Comparison of ENCODE assay signal across 9 mouse cellular contexts in the genomic region with DNA sequence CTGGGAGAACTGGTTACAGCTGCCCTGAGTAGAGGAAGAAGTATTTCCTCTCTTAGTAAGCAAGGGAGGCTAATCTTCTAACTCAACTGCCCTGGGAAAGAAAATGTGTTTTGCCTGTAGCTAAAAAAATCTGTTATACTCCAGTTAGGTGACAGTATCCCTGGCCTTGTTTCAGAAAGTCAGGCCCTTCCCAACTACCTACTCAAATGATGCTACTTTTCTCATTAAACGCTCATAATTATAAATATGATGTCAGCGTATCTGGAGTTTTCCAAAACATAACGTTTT. TPM values are rescaled to one million over a fixed set of nuclear protein-coding genes. Genes with fewer than 3 reads are reported as not detected.
DNase-seq lines count a peak whose midpoint lies in the region; ATAC-seq and TF ChIP-seq lines count a peak whose summit lies in the region.
"Had no signal": no experiment of that assay in that cellular context is flagged by ENCODE, and none has a peak within 500 bp of the region (broad histone marks: within the 10 kb centered on the region; RNA-seq: fewer than 3 reads in every experiment).

Gpr1 (minus strand) TSS at position 273 of the 288 bp plus-strand sequence.

- no peak for ATAC-seq in lung, embryonic 15.5 days (ENCODE audit: borderline replicate concordance, extremely low read depth, low FRiP score, low TSS enrichment)
- no peak for ATAC-seq in limb, embryonic 13.5 days (ENCODE audit: low FRiP score, low read depth)
- no peak for ATAC-seq in liver, embryonic 12.5 days

- H3K36me3 ChIP-seq in lung, embryonic 15.5 days, result no peaks in the 10 kb centered on the region
- no peaks in the 10 kb centered on the region for H3K36me3 ChIP-seq in limb, embryonic 13.5 days
- no peaks in the 10 kb centered on the region for H3K36me3 ChIP-seq in liver, embryonic 12.5 days

- TF ChIP-seq POLR2A in lung, adult 2 months (IDR thresholded peaks at IDR 0.05; ENCODE audit: borderline replicate concordance, extremely low read depth, low read depth, low read length), result no peak

- H3K27ac ChIP-seq in gastrocnemius, adult 2 months, result peak within 1 kb of the TSS; percentile 74
- H3K27ac ChIP-seq in lung, embryonic 15.5 days, result no peak within 1 kb of the TSS
- no peak within 1 kb of the TSS for H3K27ac ChIP-seq in limb, embryonic 13.5 days
- no peak within 1 kb of the TSS for H3K27ac ChIP-seq in liver, embryonic 12.5 days

- no peaks in the 10 kb centered on the region for H3K9me3 ChIP-seq in lung, embryonic 15.5 days
- 0 out of 2 replicates have a peak, but pooled peaks cover 2% of the 10 kb centered on the region for H3K9me3 ChIP-seq in limb, embryonic 13.5 days
- H3K9me3 ChIP-seq in liver, embryonic 12.5 days (replicated peaks), result no peaks in the 10 kb centered on the region

- 32% methylated on average over 3 of the region's 3 CpGs for WGBS in lung, embryonic 15.5 days
- 42% methylated on average over 3 of the region's 3 CpGs for WGBS in lung, adult 2 months
- WGBS in limb, embryonic 13.5 days, result 37% methylated on average over 3 of the region's 3 CpGs
- 32% methylated on average over 3 of the region's 3 CpGs for WGBS in liver, embryonic 12.5 days (ENCODE audit: insufficient replicate concordance)

- H3K27me3 ChIP-seq in lung, embryonic 15.5 days, result no peaks in the 10 kb centered on the region; the same call in 1 of the 2 replicates
- H3K27me3 ChIP-seq in limb, embryonic 13.5 days, result peaks cover 34% of the 10 kb centered on the region
- H3K27me3 ChIP-seq in liver, embryonic 12.5 days (replicated peaks), result peaks cover 32% of the 10 kb centered on the region

- peak within 1 kb of the TSS; percentile 45 for H3K4me3 ChIP-seq in gastrocnemius, adult 2 months
- no peak within 1 kb of the TSS for H3K4me3 ChIP-seq in lung, embryonic 15.5 days
- no peak within 1 kb of the TSS for H3K4me3 ChIP-seq in lung, adult 2 months (replicated peaks; ENCODE audit: extremely low read depth, low read depth, low read length)
- H3K4me3 ChIP-seq in limb, embryonic 13.5 days, result no peak within 1 kb of the TSS
- no peak within 1 kb of the TSS for H3K4me3 ChIP-seq in liver, embryonic 12.5 days

- no peak for DNase-seq in gastrocnemius, adult 2 months
- no peak for DNase-seq in gastrocnemius, adult 18-20 months (ENCODE audit: low spot score)
- no peak for DNase-seq in lung, adult 2 months
- DNase-seq in c-Kit-positive CD71-positive TER-119-positive erythroid progenitor cells, embryonic 14.5 days (ENCODE audit: low spot score), result no peak
- no peak for DNase-seq in gastrocnemius, postnatal 36 days
- DNase-seq: thymus, postnatal 36 days had no signal

- no peak within 1 kb of the TSS for H3K9ac ChIP-seq in lung, embryonic 15.5 days
- H3K9ac ChIP-seq in limb, embryonic 13.5 days, result no peak within 1 kb of the TSS
- no peak within 1 kb of the TSS for H3K9ac ChIP-seq in liver, embryonic 12.5 days

- TF ChIP-seq CTCF in gastrocnemius, adult 2 months (IDR thresholded peaks at IDR 0.05), result no peak
- TF ChIP-seq CTCF in lung, adult 2 months (IDR thresholded peaks at IDR 0.05; ENCODE audit: insufficient read depth, low read length), result no peak

- H3K4me2 ChIP-seq in lung, embryonic 15.5 days, result peak within 1 kb of the TSS; percentile 23
- peak within 1 kb of the TSS; percentile 48 for H3K4me2 ChIP-seq in limb, embryonic 13.5 days (replicated peaks)
- H3K4me2 ChIP-seq in liver, embryonic 12.5 days, result no peak within 1 kb of the TSS

- H3K4me1 ChIP-seq in lung, embryonic 15.5 days, result peaks cover 3% of the 10 kb centered on the region; the same call in 1 of the 2 replicates
- H3K4me1 ChIP-seq in lung, adult 2 months (ENCODE audit: control insufficient read depth, insufficient read depth, low read length), result no peaks in the 10 kb centered on the region
- peaks cover 16% of the 10 kb centered on the region for H3K4me1 ChIP-seq in limb, embryonic 13.5 days
- H3K4me1 ChIP-seq in liver, embryonic 12.5 days, result no peaks in the 10 kb centered on the region

- intact Hi-C loops in gastrocnemius, adult 2 months (cut with DNase I), result no loop called here
- intact Hi-C loops in gastrocnemius, postnatal 36 days (cut with DNase I), result no loop called here

RNA-seq across cellular contexts. Expression of gene Gpr1, which starts in this region (rescaled TPM):
- total RNA-seq in gastrocnemius, adult 2 months (2021), result under 1 TPM; 0.56 to 0.64 TPM
- under 1 TPM; 0.41 to 0.45 TPM for total RNA-seq in gastrocnemius, adult 18-20 months (2021)
- polyA plus RNA-seq in lung, embryonic 15.5 days (2015; fragmentation: Nextera tagmentation; extraction: Ambion mirVana), result not detected in 2 replicates
- polyA plus RNA-seq in lung, adult 2 months (2012; rRNA removed), result 0.06 TPM in 2 replicates
- 0.22 and 0.25 TPM in 2 replicates for polyA plus RNA-seq in limb, embryonic 13.5 days (2015; fragmentation: Nextera tagmentation; extraction: Ambion mirVana)
- under 1 TPM; 0.17 to 0.48 TPM for total RNA-seq in gastrocnemius, postnatal 36 days (2021)
- polyA plus RNA-seq in liver, embryonic 12.5 days (2016; fragmentation: Nextera tagmentation; extraction: Ambion mirVana), result 0.08 TPM in 1 of 2 replicates, not detected in the other
